Mouse (Mus musculus): ENCODE results near the gene Fancc.

- TF ChIP-seq CTCF (IDR thresholded peaks at IDR 0.05; ENCODE audit: low read depth, low read length) (no peak), POLR2A (IDR thresholded peaks at IDR 0.05; ENCODE audit: extremely low read depth, insufficient read depth, low read length) (no peak)
Measured at GRCm38 (mm10) chr13:63451140-63451539, 45.9 kb downstream of the Fancc start.
